Mouse (Mus musculus): ENCODE results near the gene Pex10.
A peak's percentile ranks its signal among the peaks of the same experiment; 100 is the strongest.

Pex10 gene

GRCm38 (mm10) chr4:155066834-155067522 is at the start of gene Pex10:
Gene Pex10 (plus strand): TSS chr4:155067016.
- peak; percentile 97 for DNase-seq (ENCODE audit: low spot score)

GRCm38 (mm10) chr4:155017253-155017878 is 49.5 kb upstream of the Pex10 start:
- DNase-seq (ENCODE audit: low spot score), result no peak

GRCm38 (mm10) chr4:155018066-155018465 is 48.8 kb upstream of the Pex10 start:
- no peak for DNase-seq (ENCODE audit: low spot score)

GRCm38 (mm10) chr4:155018601-155019335 is 48.0 kb upstream of the Pex10 start:
- DNase-seq (ENCODE audit: low spot score), result peak; percentile 22

- DNase-seq (ENCODE audit: low spot score), result peak; percentile 57
These were observed 47.4 kb upstream of the Pex10 start for GRCm38 (mm10) chr4:155019336-155019847.

GRCm38 (mm10) chr4:155020141-155020540 is 46.7 kb upstream of the Pex10 start:
- DNase-seq (ENCODE audit: low spot score), result no peak

- no peak for DNase-seq (ENCODE audit: low spot score)
These were observed 46.0 kb upstream of the Pex10 start for GRCm38 (mm10) chr4:155020813-155021212.

GRCm38 (mm10) chr4:155022228-155022855 is 44.5 kb upstream of the Pex10 start:
- DNase-seq (ENCODE audit: low spot score), result no peak

GRCm38 (mm10) chr4:155024170-155025010 is 42.4 kb upstream of the Pex10 start:
- no peak for DNase-seq (ENCODE audit: low spot score)

GRCm38 (mm10) chr4:155033115-155033514 is 33.7 kb upstream of the Pex10 start:
- no peak for DNase-seq (ENCODE audit: low spot score)

- DNase-seq (ENCODE audit: low spot score), result no peak
These were observed 32.6 kb upstream of the Pex10 start for GRCm38 (mm10) chr4:155034202-155034601.

- no peak for DNase-seq (ENCODE audit: low spot score)
These were observed 32.0 kb upstream of the Pex10 start for GRCm38 (mm10) chr4:155034787-155035186.

- DNase-seq (ENCODE audit: low spot score), result no peak
These were observed 26.6 kb upstream of the Pex10 start for GRCm38 (mm10) chr4:155040197-155040596.

- no peak for DNase-seq (ENCODE audit: low spot score)
These were observed 26.1 kb upstream of the Pex10 start for GRCm38 (mm10) chr4:155040696-155041095.

GRCm38 (mm10) chr4:155042606-155043288 is 24.1 kb upstream of the Pex10 start:
- no peak for DNase-seq (ENCODE audit: low spot score)

GRCm38 (mm10) chr4:155043289-155043625 is 23.6 kb upstream of the Pex10 start:
- DNase-seq (ENCODE audit: low spot score), result no peak

GRCm38 (mm10) chr4:155046636-155047035 is 20.2 kb upstream of the Pex10 start:
- DNase-seq (ENCODE audit: low spot score), result no peak

- no peak for DNase-seq (ENCODE audit: low spot score)
These were observed 16.7 kb upstream of the Pex10 start for GRCm38 (mm10) chr4:155050116-155050515.

- DNase-seq (ENCODE audit: low spot score), result peak; percentile 74
These were observed 10.1 kb upstream of the Pex10 start, which contains the start of gene Plch2 for GRCm38 (mm10) chr4:155056724-155057123. Gene Plch2 (minus strand): TSS chr4:155056784.

GRCm38 (mm10) chr4:155058325-155058724 is 8.5 kb upstream of the Pex10 start:
- peak; percentile 78 for DNase-seq (ENCODE audit: low spot score)

GRCm38 (mm10) chr4:155063895-155064294 is 2.9 kb upstream of the Pex10 start:
- peak; percentile 87 for DNase-seq (ENCODE audit: low spot score)
